In the genomic region with DNA sequence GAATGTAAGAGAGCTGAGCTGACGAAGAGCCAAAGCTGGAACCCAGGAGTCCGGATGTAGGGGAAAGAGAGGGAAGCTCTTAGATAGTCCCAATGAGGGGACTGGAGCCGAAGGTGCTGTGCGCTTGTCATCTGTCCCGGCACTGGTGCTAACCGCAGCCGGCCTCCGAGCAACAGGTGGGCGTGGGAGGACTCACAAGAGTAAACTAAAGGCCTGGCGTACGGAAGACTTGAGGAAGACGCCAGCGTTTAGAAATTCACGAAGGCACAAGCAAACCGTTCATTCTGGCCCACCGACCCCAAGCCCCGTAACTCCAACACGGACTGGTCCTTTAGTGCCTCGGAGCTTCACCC, we compare ENCODE assay signal across 8 mouse cellular contexts. TPM values are rescaled to one million over a fixed set of nuclear protein-coding genes. Genes with fewer than 3 reads are reported as not detected.
DNase-seq lines count a peak whose midpoint lies in the region; ATAC-seq lines count a peak whose summit lies in the region.

No protein-coding gene starts in this region.

- DNase-seq in left cerebral cortex, postnatal 4 days = peak; percentile 41
- no peak for DNase-seq in left cerebral cortex, postnatal 25 days (ENCODE audit: low spot score in 2 of 2)
- DNase-seq in hindbrain, embryonic 10.5 days (ENCODE audit: low spot score) = no peak
- no peak for DNase-seq in urinary bladder, postnatal 4 days (ENCODE audit: low spot score in 2 of 2)
- no peak for DNase-seq in ovary, postnatal 10 days (ENCODE audit: low spot score)
- no peak for DNase-seq in layer of hippocampus, adult 9-11 months

- no peak overlapping the region for H3K27ac ChIP-seq in brown adipose tissue, adult 24 weeks (replicated peaks; ENCODE audit: low read depth, low read length)
- H3K27ac ChIP-seq in hindbrain, embryonic 10.5 days = peak overlapping the region; percentile 91

- peak; percentile 15; the same call in 1 of the 2 replicates for ATAC-seq in megakaryocyte, adult 5-6 weeks (ENCODE audit: poor library complexity, severe bottlenecking)

- no peaks in the 10 kb centered on the region for H3K27me3 ChIP-seq in hindbrain, embryonic 10.5 days (ENCODE audit: insufficient read depth, poor library complexity, severe bottlenecking)

- peaks cover 6% of the 10 kb centered on the region for H3K4me1 ChIP-seq in brown adipose tissue, adult 24 weeks (ENCODE audit: control insufficient read depth, insufficient read depth, insufficient read length, low read length)
- peaks cover 41% of the 10 kb centered on the region for H3K4me1 ChIP-seq in hindbrain, embryonic 10.5 days (replicated peaks)

- no peaks in the 10 kb centered on the region for H3K9me3 ChIP-seq in hindbrain, embryonic 10.5 days

- H3K4me3 ChIP-seq in brown adipose tissue, adult 24 weeks (ENCODE audit: insufficient read depth, low read depth, low read length) = peak overlapping the region; percentile 78
- H3K4me3 ChIP-seq in hindbrain, embryonic 10.5 days = peak overlapping the region; percentile 88

- peaks cover 40% of the 10 kb centered on the region for H3K36me3 ChIP-seq in hindbrain, embryonic 10.5 days

- intact Hi-C loops in left cerebral cortex, postnatal 4 days (cut with DNase I) = no loop called here
- intact Hi-C loops in left cerebral cortex, postnatal 25 days (cut with DNase I) = no loop called here

- under 1% methylated on average over 19 of the region's 19 CpGs for WGBS in hindbrain, embryonic 10.5 days

RNA-seq across cellular contexts. Expression of a gene that starts 0.3 kb away (rescaled TPM):
- 100 to 1,000 TPM; 314 to 352 TPM for total RNA-seq in left cerebral cortex, postnatal 4 days (2021)
- total RNA-seq in left cerebral cortex, postnatal 25 days (2021) = 10 to 100 TPM; 81.0 to 88.8 TPM
- polyA plus RNA-seq in brown adipose tissue, adult 24 weeks (2012; ENCODE audit: insufficient read depth, insufficient read length, missing spikeins) = 127 and 135 TPM in 2 replicates
- 383 and 460 TPM in 2 replicates for polyA plus RNA-seq in hindbrain, embryonic 10.5 days (2016; fragmentation: Nextera tagmentation; extraction: Ambion mirVana)
- total RNA-seq in megakaryocyte, adult 5-6 weeks (2015) = 57.3 and 64.0 TPM in 2 replicates
- 132 and 150 TPM in 2 replicates for total RNA-seq in megakaryocyte, adult 5-6 weeks (2017)

RNA-seq across cellular contexts. Expression of a gene that starts 0.5 kb away (rescaled TPM):
- total RNA-seq in left cerebral cortex, postnatal 4 days (2021) = not detected
- total RNA-seq in left cerebral cortex, postnatal 25 days (2021) = not detected
- not detected in 2 replicates for polyA plus RNA-seq in brown adipose tissue, adult 24 weeks (2012; ENCODE audit: insufficient read depth, insufficient read length, missing spikeins)
- polyA plus RNA-seq in hindbrain, embryonic 10.5 days (2016; fragmentation: Nextera tagmentation; extraction: Ambion mirVana) = 0.09 TPM in 1 of 2 replicates, not detected in the other
- total RNA-seq in megakaryocyte, adult 5-6 weeks (2015) = not detected in 2 replicates
- not detected in 2 replicates for total RNA-seq in megakaryocyte, adult 5-6 weeks (2017)

RNA-seq across cellular contexts. Expression of a gene that starts 8.3 kb away (rescaled TPM):
- 100 to 1,000 TPM; 189 to 196 TPM for total RNA-seq in left cerebral cortex, postnatal 4 days (2021)
- 100 to 1,000 TPM; 189 to 195 TPM for total RNA-seq in left cerebral cortex, postnatal 25 days (2021)
- polyA plus RNA-seq in brown adipose tissue, adult 24 weeks (2012; ENCODE audit: insufficient read depth, insufficient read length, missing spikeins) = 9.4 and 16.7 TPM in 2 replicates
- 19.1 and 38.3 TPM in 2 replicates for polyA plus RNA-seq in hindbrain, embryonic 10.5 days (2016; fragmentation: Nextera tagmentation; extraction: Ambion mirVana)
- 11.6 and 13.7 TPM in 2 replicates for total RNA-seq in megakaryocyte, adult 5-6 weeks (2015)
- total RNA-seq in megakaryocyte, adult 5-6 weeks (2017) = 11.3 and 11.8 TPM in 2 replicates

RNA-seq across cellular contexts. Expression of a gene that starts 34.5 kb away (rescaled TPM):
- total RNA-seq in left cerebral cortex, postnatal 4 days (2021) = under 1 TPM; 0.14 to 0.66 TPM
- not detected for total RNA-seq in left cerebral cortex, postnatal 25 days (2021)
- not detected in 2 replicates for polyA plus RNA-seq in brown adipose tissue, adult 24 weeks (2012; ENCODE audit: insufficient read depth, insufficient read length, missing spikeins)
- 4.4 and 6.0 TPM in 2 replicates for polyA plus RNA-seq in hindbrain, embryonic 10.5 days (2016; fragmentation: Nextera tagmentation; extraction: Ambion mirVana)
- total RNA-seq in megakaryocyte, adult 5-6 weeks (2015) = 1.2 and 4.0 TPM in 2 replicates
- total RNA-seq in megakaryocyte, adult 5-6 weeks (2017) = 1.4 and 8.0 TPM in 2 replicates

RNA-seq across cellular contexts. Expression of a gene that starts 58.6 kb away (rescaled TPM):
- 10 to 100 TPM; 68.6 to 73.1 TPM for total RNA-seq in left cerebral cortex, postnatal 4 days (2021)
- total RNA-seq in left cerebral cortex, postnatal 25 days (2021) = 10 to 100 TPM; 16.0 to 18.7 TPM
- polyA plus RNA-seq in brown adipose tissue, adult 24 weeks (2012; ENCODE audit: insufficient read depth, insufficient read length, missing spikeins) = not detected in 2 replicates
- polyA plus RNA-seq in hindbrain, embryonic 10.5 days (2016; fragmentation: Nextera tagmentation; extraction: Ambion mirVana) = 7.3 and 9.1 TPM in 2 replicates
- total RNA-seq in megakaryocyte, adult 5-6 weeks (2015) = not detected in 2 replicates
- total RNA-seq in megakaryocyte, adult 5-6 weeks (2017) = not detected in 2 replicates

Comparison
In these comparisons a context has a peak if more than half of its experiments do, and no peak if none do; other contexts are left out.
1. RNA of a gene that starts 8.3 kb away (total RNA-seq): 189 to 196 TPM in left cerebral cortex, postnatal 4 days and 189 to 195 TPM in left cerebral cortex, postnatal 25 days; 11.3 to 13.7 TPM in megakaryocyte, adult 5-6 weeks; every median in the first group is over 10 times any median in the second.